Comparison of ENCODE assay signal across 8 mouse cellular contexts in the genomic region with DNA sequence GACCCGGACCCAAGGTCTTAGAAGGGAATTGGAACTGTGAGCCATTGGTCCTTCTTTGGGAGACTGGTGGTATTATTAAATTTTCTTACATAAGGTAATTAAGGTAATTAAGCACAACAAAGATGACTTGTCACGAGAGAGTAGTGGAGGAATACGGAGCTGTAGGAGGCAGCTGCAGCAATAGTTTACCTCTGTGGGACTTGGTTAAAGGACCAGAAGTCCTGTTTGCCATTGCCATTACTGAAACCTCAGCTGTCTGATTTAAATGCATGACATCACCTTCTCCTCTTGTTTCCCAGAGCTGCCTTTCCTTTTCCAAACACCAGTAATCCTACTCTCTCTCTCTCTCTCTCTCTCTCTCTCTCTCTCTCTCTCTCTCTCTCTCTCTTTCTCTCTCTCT. TPM values are rescaled to one million over a fixed set of nuclear protein-coding genes. Genes with fewer than 3 reads are reported as not detected.
DNase-seq lines count a peak whose midpoint lies in the region; ATAC-seq and TF ChIP-seq lines count a peak whose summit lies in the region.

No protein-coding gene starts in this region.

- H3K9ac ChIP-seq in hindbrain, embryonic 12.5 days, result peak overlapping the region; percentile 49
- H3K9ac ChIP-seq in midbrain, embryonic 11.5 days (ENCODE audit: low read length), result peak overlapping the region; percentile 80

- DNase-seq in kidney, adult 2 months, result no peak
- DNase-seq in kidney, adult 9 months, result no peak
- no peak for DNase-seq in midbrain, embryonic 11.5 days (ENCODE audit: low spot score, missing footprints)
- DNase-seq in thymus, postnatal 25 days, result no peak
- DNase-seq in thymus, postnatal 0 days (ENCODE audit: low spot score), result no peak

- under 1% methylated on average over 3 of the region's 3 CpGs for WGBS in kidney, adult 2 months
- WGBS in bone marrow, adult 2 months, result 5% methylated on average over 3 of the region's 3 CpGs
- WGBS in hindbrain, embryonic 12.5 days, result 6% methylated on average over 3 of the region's 3 CpGs
- 10% methylated on average over 3 of the region's 3 CpGs for WGBS in midbrain, embryonic 11.5 days

- H3K36me3 ChIP-seq in kidney, adult 2 months (ENCODE audit: control insufficient read depth, insufficient read depth, low read length), result no peaks in the 10 kb centered on the region
- no peaks in the 10 kb centered on the region for H3K36me3 ChIP-seq in hindbrain, embryonic 12.5 days
- H3K36me3 ChIP-seq in midbrain, embryonic 11.5 days (ENCODE audit: control insufficient read depth, insufficient read depth, low read length), result peaks cover 3% of the 10 kb centered on the region; the same call in 1 of the 2 replicates

- no peak for TF ChIP-seq CTCF in kidney, adult 2 months (conservative IDR thresholded peaks at IDR 0.05; ENCODE audit: insufficient read depth, insufficient read length, low read depth, low read length)
- no peak for TF ChIP-seq CTCF in bone marrow, adult 2 months (IDR thresholded peaks at IDR 0.05; ENCODE audit: control insufficient read depth, insufficient read depth, low read length)

- peak; percentile 72 for ATAC-seq in hindbrain, embryonic 12.5 days (ENCODE audit: low FRiP score)
- ATAC-seq in midbrain, embryonic 11.5 days (ENCODE audit: low FRiP score), result peak; percentile 71
- no peak for ATAC-seq in megakaryocyte progenitor cell, adult 5-6 weeks (replicated peaks; ENCODE audit: poor library complexity)

- peak overlapping the region; percentile 61 for H3K4me3 ChIP-seq in kidney, adult 2 months (ENCODE audit: insufficient read depth, low read depth, low read length)
- H3K4me3 ChIP-seq in bone marrow, adult 2 months (replicated peaks; ENCODE audit: control insufficient read depth, low read depth, low read length), result peak overlapping the region; percentile 18
- peak overlapping the region; percentile 75 for H3K4me3 ChIP-seq in hindbrain, embryonic 12.5 days
- H3K4me3 ChIP-seq in midbrain, embryonic 11.5 days (ENCODE audit: low read depth, low read length), result peak overlapping the region; percentile 83

- no peaks in the 10 kb centered on the region for H3K9me3 ChIP-seq in hindbrain, embryonic 12.5 days (replicated peaks)
- no peaks in the 10 kb centered on the region for H3K9me3 ChIP-seq in midbrain, embryonic 11.5 days (ENCODE audit: control insufficient read depth, low read length)

- peak overlapping the region; percentile 87 for H3K4me2 ChIP-seq in hindbrain, embryonic 12.5 days (replicated peaks)
- H3K4me2 ChIP-seq in midbrain, embryonic 11.5 days, result peak overlapping the region; percentile 69

- no peak for TF ChIP-seq POLR2A in kidney, adult 2 months (IDR thresholded peaks at IDR 0.05; ENCODE audit: low read depth, low read length)
- no peak for TF ChIP-seq POLR2A in bone marrow, adult 2 months (IDR thresholded peaks at IDR 0.05; ENCODE audit: borderline replicate concordance, control insufficient read depth, low read depth, low read length)

- peak overlapping the region; percentile 98 for H3K27ac ChIP-seq in kidney, adult 2 months (ENCODE audit: insufficient read depth, low read depth, low read length)
- H3K27ac ChIP-seq in bone marrow, adult 2 months (ENCODE audit: control insufficient read depth, insufficient read depth, low read depth, low read length, poor library complexity), result no peak overlapping the region
- peak overlapping the region; percentile 73 for H3K27ac ChIP-seq in hindbrain, embryonic 12.5 days
- H3K27ac ChIP-seq in midbrain, embryonic 11.5 days (ENCODE audit: low read depth, low read length), result no peak overlapping the region

- peaks cover 3% of the 10 kb centered on the region; the same call in 1 of the 2 replicates for H3K4me1 ChIP-seq in kidney, adult 2 months (ENCODE audit: control insufficient read depth, insufficient read depth, low read length)
- H3K4me1 ChIP-seq in bone marrow, adult 2 months (ENCODE audit: control insufficient read depth, insufficient read depth, low read length), result no peaks in the 10 kb centered on the region; the same call in 1 of the 2 replicates
- H3K4me1 ChIP-seq in hindbrain, embryonic 12.5 days, result peaks cover 24% of the 10 kb centered on the region
- peaks cover 18% of the 10 kb centered on the region for H3K4me1 ChIP-seq in midbrain, embryonic 11.5 days (ENCODE audit: control insufficient read depth, insufficient read depth, low read length)

- no peaks in the 10 kb centered on the region for H3K27me3 ChIP-seq in kidney, adult 2 months (replicated peaks; ENCODE audit: control insufficient read depth, insufficient read depth, low read length)
- H3K27me3 ChIP-seq in hindbrain, embryonic 12.5 days, result no peaks in the 10 kb centered on the region
- H3K27me3 ChIP-seq in midbrain, embryonic 11.5 days (ENCODE audit: control insufficient read depth, insufficient read depth, low read length), result no peaks in the 10 kb centered on the region

RNA-seq across cellular contexts. Expression of a gene that starts 0.7 kb away (rescaled TPM):
- polyA plus RNA-seq in kidney, adult 2 months (2012; rRNA removed), result 0.71 and 1.0 TPM in 2 replicates
- polyA plus RNA-seq in bone marrow, adult 2 months (2011; ENCODE audit: insufficient read depth, insufficient read length, low replicate concordance, missing spikeins), result 29.3 and 36.6 TPM in 2 replicates
- 40.0 and 42.7 TPM in 2 replicates for polyA plus RNA-seq in hindbrain, embryonic 12.5 days (2016; fragmentation: Nextera tagmentation; extraction: Ambion mirVana)
- polyA plus RNA-seq in midbrain, embryonic 11.5 days (2014; fragmentation: Nextera tagmentation; extraction: Ambion mirVana), result 6.6 and 7.5 TPM in 2 replicates
- total RNA-seq in megakaryocyte progenitor cell, adult 5-6 weeks (2015), result 42.4 and 43.0 TPM in 2 replicates
- total RNA-seq in megakaryocyte progenitor cell, adult 5-6 weeks (2017), result 35.9 and 50.3 TPM in 2 replicates
- polyA plus RNA-seq in thymus, postnatal 0 days (2015; fragmentation: Nextera tagmentation; extraction: Ambion mirVana), result 22.7 and 27.4 TPM in 2 replicates

RNA-seq across cellular contexts. Expression of a gene that starts 20.2 kb away (rescaled TPM):
- 7.3 and 7.9 TPM in 2 replicates for polyA plus RNA-seq in kidney, adult 2 months (2012; rRNA removed)
- polyA plus RNA-seq in bone marrow, adult 2 months (2011; ENCODE audit: insufficient read depth, insufficient read length, low replicate concordance, missing spikeins), result 2.1 TPM in 1 of 2 replicates, not detected in the other
- polyA plus RNA-seq in hindbrain, embryonic 12.5 days (2016; fragmentation: Nextera tagmentation; extraction: Ambion mirVana), result 74.5 and 80.9 TPM in 2 replicates
- 56.3 and 65.0 TPM in 2 replicates for polyA plus RNA-seq in midbrain, embryonic 11.5 days (2014; fragmentation: Nextera tagmentation; extraction: Ambion mirVana)
- 1.0 and 1.2 TPM in 2 replicates for total RNA-seq in megakaryocyte progenitor cell, adult 5-6 weeks (2015)
- total RNA-seq in megakaryocyte progenitor cell, adult 5-6 weeks (2017), result 1.2 TPM in 1 of 2 replicates, not detected in the other
- polyA plus RNA-seq in thymus, postnatal 0 days (2015; fragmentation: Nextera tagmentation; extraction: Ambion mirVana), result 2.6 and 3.2 TPM in 2 replicates

Comparison
In these comparisons a context has a peak if more than half of its experiments do, and no peak if none do; other contexts are left out.
1. H3K27ac ChIP-seq: peak in kidney, adult 2 months (single experiment) and hindbrain, embryonic 12.5 days (single experiment); none in bone marrow, adult 2 months (single experiment) and midbrain, embryonic 11.5 days (single experiment).
2. H3K4me3 ChIP-seq: peak in every context shown above with its lines; median percentile 83 in midbrain, embryonic 11.5 days; 75 in hindbrain, embryonic 12.5 days; 61 in kidney, adult 2 months; 18 in bone marrow, adult 2 months.